Mouse (Mus musculus) frontal cortex, postnatal 25 days (tissue): Measurements from ENCODE around the gene Gpatch3.

Experiments
- DNase-seq, 2 experiments: peaks; one replicate each; pipeline ENCODE4 v3.0.0; 2022; ENCODE audit warnings: low spot score in 2 of 2

Gene Gpatch3

GRCm38 (mm10) chr4:133619473-133620136, 45.1 kb downstream of the Gpatch3 start:
- no peak for DNase-seq

- no peak for DNase-seq
These were observed 46.1 kb downstream of the Gpatch3 start for GRCm38 (mm10) chr4:133620668-133621067.

DNA sequence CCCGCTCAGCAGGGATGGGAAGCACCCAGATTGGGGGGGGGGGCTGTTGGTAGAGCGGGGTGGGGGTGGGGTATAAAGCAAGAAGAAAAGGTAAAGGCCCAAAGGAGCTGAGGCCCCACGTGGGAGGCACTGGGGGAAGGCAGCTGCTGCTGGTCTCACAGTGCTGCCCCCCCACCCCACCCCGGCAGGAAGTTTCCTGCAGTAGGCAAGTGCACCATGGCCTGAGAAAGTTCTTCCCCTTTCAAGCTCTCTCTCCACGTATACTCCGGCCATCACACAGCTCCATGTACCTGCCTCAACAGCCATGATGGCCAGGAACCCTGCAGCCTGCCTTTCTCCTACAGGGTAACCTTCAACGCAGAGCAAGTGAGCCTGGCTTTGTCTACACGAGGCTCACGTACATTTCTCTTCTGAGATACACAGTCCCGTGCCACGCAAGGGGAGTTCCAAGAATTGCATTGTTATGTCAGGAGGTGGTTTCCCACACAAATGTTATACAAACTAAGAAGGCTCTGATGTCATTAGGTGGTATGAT, 47.7 kb downstream of the Gpatch3 start:
- no peak for DNase-seq

DNA sequence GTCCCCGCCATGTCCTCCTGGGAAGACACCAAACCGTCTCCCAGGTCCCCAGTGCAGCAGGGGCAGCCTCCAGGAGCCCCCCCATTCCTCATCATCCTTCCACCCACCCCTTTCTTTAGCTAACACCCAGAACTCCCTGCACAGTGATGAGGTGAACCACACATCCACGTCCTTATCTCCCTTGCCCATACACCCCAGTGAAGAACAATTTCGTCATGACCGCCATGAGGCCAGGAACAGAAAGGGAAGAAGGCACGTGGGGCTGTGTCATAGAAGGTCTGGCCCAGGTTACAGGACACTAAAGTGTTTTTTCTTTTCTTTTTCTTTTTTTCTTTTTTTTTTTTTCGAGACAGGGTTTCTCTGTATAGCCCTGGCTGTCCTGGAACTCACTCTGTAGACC, 50.3 kb downstream of the Gpatch3 start:
- DNase-seq, result no peak

- DNase-seq, result no peak
These were observed 51.1 kb downstream of the Gpatch3 start for GRCm38 (mm10) chr4:133625621-133626071.

DNA sequence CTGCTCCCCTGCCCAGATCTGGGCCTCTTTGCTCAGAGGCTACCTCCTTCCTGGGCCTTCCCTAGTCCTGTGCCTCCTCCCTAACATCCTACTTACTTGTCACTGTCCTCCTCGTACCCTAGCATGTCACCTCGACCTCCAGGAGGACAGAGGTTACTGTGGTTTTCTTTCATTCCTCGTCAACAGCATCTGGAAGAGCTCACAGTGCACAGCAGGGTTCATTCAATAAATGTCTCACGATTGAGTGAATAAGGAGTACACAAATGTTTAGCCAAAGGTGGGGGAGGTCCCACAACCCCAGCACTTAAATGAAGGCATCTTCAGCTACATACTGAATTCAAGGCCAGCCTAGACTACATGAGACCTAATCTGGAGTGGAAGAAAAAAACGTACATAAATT, 51.7 kb downstream of the Gpatch3 start:
- no peak for DNase-seq

GRCm38 (mm10) chr4:133626621-133627020, 52.1 kb downstream of the Gpatch3 start:
- DNase-seq, result no peak

- DNase-seq, result no peak
These were observed 52.5 kb downstream of the Gpatch3 start for GRCm38 (mm10) chr4:133627039-133627438.

- DNase-seq, result no peak
These were observed 54.0 kb downstream of the Gpatch3 start for GRCm38 (mm10) chr4:133628517-133628916.

- no peak for DNase-seq
These were observed 54.6 kb downstream of the Gpatch3 start for GRCm38 (mm10) chr4:133629191-133629590.

GRCm38 (mm10) chr4:133630326-133630920, 55.9 kb downstream of the Gpatch3 start:
- DNase-seq, result no peak

DNA sequence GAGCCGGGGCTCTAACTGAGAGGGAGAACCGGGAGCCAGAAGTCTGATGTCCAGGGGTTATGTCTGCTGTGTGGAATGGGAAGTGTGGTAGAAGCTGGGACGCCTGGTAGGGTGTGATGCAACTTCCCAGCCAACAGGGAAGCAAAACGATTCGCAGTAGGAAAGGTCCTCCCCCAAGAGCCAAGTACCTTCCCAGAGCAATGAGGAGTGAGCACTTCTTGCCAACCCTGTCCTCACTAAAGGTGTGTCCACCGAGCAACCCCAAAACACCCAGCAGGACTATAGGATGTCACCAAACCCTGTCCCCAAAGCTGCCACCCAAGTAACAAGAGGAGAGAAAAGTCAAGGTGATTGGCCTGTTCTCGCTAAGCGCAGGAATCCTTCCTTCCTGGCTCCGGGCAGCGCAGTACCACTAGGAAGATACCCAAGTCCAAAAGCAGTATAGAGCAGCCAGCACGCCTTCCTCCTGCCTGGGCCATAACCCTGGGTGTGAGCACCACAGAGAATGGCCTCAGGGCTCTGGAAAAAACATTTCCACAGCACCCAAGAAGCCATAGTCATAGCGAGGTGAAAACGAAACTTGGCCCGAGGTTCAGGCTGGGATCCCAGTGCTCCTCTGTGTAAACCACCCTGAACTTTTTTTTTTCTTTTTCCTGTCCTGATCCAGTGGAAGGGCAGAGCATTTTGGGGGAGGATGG, 56.7 kb downstream of the Gpatch3 start:
- DNase-seq, result no peak

DNA sequence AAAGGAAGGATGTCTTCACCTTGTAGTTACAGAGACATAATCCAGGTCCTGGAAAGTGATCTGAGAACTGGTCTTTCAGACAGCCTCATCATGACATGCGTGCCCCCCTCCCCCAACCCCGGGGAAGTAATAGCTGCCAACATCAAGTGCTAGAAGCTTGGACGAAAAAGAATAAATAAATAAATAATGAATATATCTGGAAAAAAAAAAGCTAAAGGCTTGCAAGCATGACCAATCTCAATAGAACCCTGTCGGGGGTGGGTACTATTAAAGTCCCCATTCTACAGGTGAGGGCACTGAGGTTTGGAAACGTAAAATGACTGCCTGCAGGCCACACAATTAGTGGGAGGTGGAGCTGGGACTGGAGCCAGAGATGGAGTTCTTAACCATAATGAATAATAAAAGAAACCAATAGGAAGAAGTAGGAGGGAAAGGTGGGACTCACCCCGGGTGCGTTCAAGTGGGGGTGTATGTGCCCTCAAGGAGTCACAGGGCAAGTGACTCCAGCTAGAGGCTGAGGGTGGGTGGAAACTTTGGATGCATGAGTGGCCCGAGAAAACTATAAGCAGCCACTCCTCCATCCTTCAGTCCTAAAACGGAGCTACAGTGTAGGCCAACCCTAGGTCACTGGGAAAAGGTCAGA, 57.3 kb downstream of the Gpatch3 start:
- DNase-seq, result no peak

DNA sequence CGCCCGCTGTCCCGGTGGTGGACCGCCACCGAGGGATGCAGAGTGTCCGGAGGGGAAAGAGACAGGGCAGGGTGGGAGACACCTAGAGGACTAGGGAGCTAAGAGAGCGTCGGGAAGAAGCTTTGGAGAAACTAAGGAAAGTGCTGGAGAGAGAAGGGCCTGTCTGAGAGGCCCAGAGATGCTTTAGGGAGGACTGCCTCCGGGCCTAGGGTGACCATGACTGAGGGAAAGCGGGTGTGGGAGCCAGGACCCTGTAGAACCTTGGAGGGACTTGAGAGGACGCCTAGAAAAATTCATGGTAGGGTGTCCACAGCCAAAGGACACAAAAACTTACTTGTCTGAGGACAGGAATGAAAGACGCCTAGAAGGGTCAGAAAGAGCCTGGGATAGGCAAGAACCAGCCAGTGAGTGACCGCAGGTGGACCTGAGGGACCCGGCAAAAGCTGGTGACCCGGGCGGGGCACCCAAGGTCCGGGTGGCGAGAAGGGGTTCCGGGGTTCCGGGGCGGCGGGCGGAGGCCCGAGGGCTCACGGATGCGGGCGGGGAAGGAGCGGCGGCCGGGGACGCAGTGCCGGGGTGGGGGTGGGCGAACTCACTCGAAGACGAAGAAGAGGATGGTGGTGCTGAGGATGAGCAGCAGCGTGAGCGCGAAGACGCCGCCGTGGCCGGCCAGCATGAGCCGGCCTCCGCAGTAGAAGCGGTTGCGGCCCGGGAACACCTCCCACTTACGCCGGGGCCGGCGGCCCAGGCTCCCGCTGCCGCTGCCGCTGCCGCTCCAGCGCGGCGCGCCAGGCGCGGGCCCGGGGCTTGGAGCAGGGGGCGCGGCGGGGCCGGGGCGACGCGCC, 58.2 kb downstream of the Gpatch3 start:
- DNase-seq, result no peak

GRCm38 (mm10) chr4:133633332-133634042, 58.9 kb downstream of the Gpatch3 start:
- DNase-seq, result peak; percentile 77 to 79
